Mouse (Mus musculus) neural tube, embryonic 13.5 days (tissue): Measurements from ENCODE around the gene Shoc2. TPM values are rescaled to one million over a fixed set of nuclear protein-coding genes. Genes with fewer than 3 reads are reported as not detected.

Experiments
- ATAC-seq: fragments of 200-750 bp; cut with Nextera tagmentation; 2 replicates; pipeline ENCODE4 v1.8.0; 2017; ENCODE audit warnings: low read depth, mild to moderate bottlenecking, moderate TSS enrichment, moderate library complexity
- H3K27ac ChIP-seq: fragments of 300-500 bp; sonication (generic); replicated peaks from 2 replicates; pipeline ENCODE4 v1.5.1; 2015; ENCODE audit warnings: moderate library complexity, mild to moderate bottlenecking, inconsistent platforms
- H3K27me3 ChIP-seq: fragments of 300-500 bp; sonication (generic); 2 replicates; pipeline ENCODE4 v1.6.1; 2015; ENCODE audit warnings: mild to moderate bottlenecking, inconsistent platforms
- H3K36me3 ChIP-seq: fragments of 300-500 bp; sonication (generic); 2 replicates; pipeline ENCODE4 v1.6.1; 2015; ENCODE audit warnings: mild to moderate bottlenecking, inconsistent platforms
- H3K4me1 ChIP-seq: fragments of 300-500 bp; sonication (generic); replicated peaks from 2 replicates; pipeline ENCODE4 v1.6.1; 2015; ENCODE audit warnings: inconsistent platforms
- H3K4me2 ChIP-seq: fragments of 300-500 bp; sonication (generic); 2 replicates; pipeline ENCODE4 v1.6.1; 2015; ENCODE audit warnings: inconsistent platforms, mild to moderate bottlenecking, moderate library complexity
- H3K4me3 ChIP-seq: fragments of 300-500 bp; sonication (generic); 2 replicates; pipeline ENCODE4 v1.5.1; 2015; ENCODE audit warnings: mild to moderate bottlenecking, inconsistent platforms
- H3K9ac ChIP-seq: fragments of 300-500 bp; sonication (generic); 2 replicates; pipeline ENCODE4 v1.6.1; 2015; ENCODE audit warnings: moderate library complexity, mild to moderate bottlenecking, inconsistent platforms
- H3K9me3 ChIP-seq: fragments of 300-500 bp; sonication (generic); 2 replicates; pipeline ENCODE4 v1.6.1; 2016; ENCODE audit warnings: inconsistent platforms
- WGBS: fragments of 180-500 bp; shearing (Covaris S2); methylation state at CpG from one replicate; pipeline ENCODE4 v1.1.7; 2015; 5-methylcytosine and 5-hydroxymethylcytosine counted together
- polyA plus RNA-seq: library from polyadenylated mRNA; unstranded; fragments of >200 nt; fragmentation: Nextera tagmentation; extraction: Ambion mirVana; gene quantifications from 2 replicates; pipeline ENCODE4 v1.2.1, GENCODE M21; 2015

The Shoc2 gene
- polyA plus RNA-seq, 1 experiment from 2014 or later: 71.5 TPM

GRCm38 (mm10) chr19:54076362-54077349 is 132.6 kb downstream of the Shoc2 start:
- no peak overlapping the region for H3K9ac ChIP-seq
- peaks cover 11% of the 10 kb centered on the region for H3K4me1 ChIP-seq
- H3K27me3 ChIP-seq: no peaks in the 10 kb centered on the region
- no peak overlapping the region for H3K4me2 ChIP-seq
- H3K27ac ChIP-seq: no peak overlapping the region
- no peak overlapping the region for H3K4me3 ChIP-seq
- H3K36me3 ChIP-seq: no peaks in the 10 kb centered on the region
- no peaks in the 10 kb centered on the region for H3K9me3 ChIP-seq
- 8% methylated on average over 10 of the region's 10 CpGs for WGBS
- ATAC-seq: no peak

- Histone ChIP-seq H3K27me3 (no peaks in the 10 kb centered on the region), H3K4me1 (peaks cover 8% of the 10 kb centered on the region), H3K9me3 (no peaks in the 10 kb centered on the region), H3K27ac (no peak overlapping the region), H3K9ac (no peak overlapping the region), H3K36me3 (no peaks in the 10 kb centered on the region), H3K4me2 (no peak overlapping the region), H3K4me3 (no peak overlapping the region)
- ATAC-seq: no peak
- 89% methylated on average over 9 of the region's 9 CpGs for WGBS
Observed at GRCm38 (mm10) chr19:54081303-54081702, 137.2 kb downstream of the Shoc2 start.

- H3K36me3 ChIP-seq: no peaks in the 10 kb centered on the region
- no peaks in the 10 kb centered on the region for H3K9me3 ChIP-seq
- no peaks in the 10 kb centered on the region for H3K27me3 ChIP-seq
- H3K4me3 ChIP-seq: no peak overlapping the region
- ATAC-seq: no peak
- no peak overlapping the region for H3K4me2 ChIP-seq
- no peak overlapping the region for H3K27ac ChIP-seq
- H3K4me1 ChIP-seq: peaks cover 5% of the 10 kb centered on the region
- no peak overlapping the region for H3K9ac ChIP-seq
- 91% methylated on average over 9 of the region's 9 CpGs for WGBS
Observed at GRCm38 (mm10) chr19:54081716-54082165, 137.6 kb downstream of the Shoc2 start.

Other genes with a start within 250 kb of the Shoc2 start
- gene Pdcd4, start 52.1 kb upstream of the Shoc2 start, polyA plus RNA-seq: 80.5 and 82.1 TPM in 2 replicates
- gene Bbip1, start 321 bp downstream of the Shoc2 start, polyA plus RNA-seq: 143 and 148 TPM in 2 replicates
- gene Adra2a, start 99.8 kb downstream of the Shoc2 start, polyA plus RNA-seq: 2.9 TPM in 2 replicates